Mouse (Mus musculus): ENCODE measurements around the gene Serpinb9c. TPM values are rescaled to one million over a fixed set of nuclear protein-coding genes. Genes with fewer than 3 reads are reported as not detected.
"Not testable (repeated sequence)": the region's sequence is repeated elsewhere in the genome, so short reads cannot be mapped to it uniquely, and the experiment has no call there.

The Serpinb9c gene
- polyA plus RNA-seq (2015; fragmentation: Nextera tagmentation; extraction: Ambion mirVana), result not detected in 2 replicates

DNA sequence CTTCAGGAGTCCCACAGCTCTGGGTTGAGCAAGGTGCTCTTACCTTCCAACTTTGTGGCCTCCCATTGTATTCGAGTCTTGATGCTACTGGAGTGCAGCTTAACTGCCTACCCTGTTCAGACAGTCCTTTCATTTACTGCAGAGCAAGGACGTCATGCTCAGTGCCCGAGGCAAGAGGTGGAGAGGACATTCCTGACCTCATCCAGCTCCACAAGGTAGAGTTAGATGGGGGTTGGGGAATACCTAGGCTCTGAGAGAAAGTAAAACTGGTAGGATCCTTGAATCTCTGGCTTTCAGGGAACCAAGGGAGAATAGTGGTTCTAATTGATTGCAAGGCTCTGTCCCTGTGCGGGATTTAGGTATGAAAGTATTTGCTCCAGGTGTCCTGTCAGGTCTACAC lies at the start of gene Serpinb9c:
Serpinb9c (minus strand) TSS at position 101 of the 400 bp plus-strand sequence.
- no peaks in the 10 kb centered on the region for H3K36me3 ChIP-seq
- H3K4me1 ChIP-seq (replicated peaks), result no peaks in the 10 kb centered on the region
- no peak within 1 kb of the TSS for H3K9ac ChIP-seq
- no peak within 1 kb of the TSS for H3K27ac ChIP-seq
- H3K9me3 ChIP-seq (replicated peaks), result no peaks in the 10 kb centered on the region
- ATAC-seq (ENCODE audit: low read depth), result no peak
- no peak for DNase-seq
- no peak within 1 kb of the TSS for H3K4me3 ChIP-seq (replicated peaks)
- WGBS (ENCODE audit: insufficient replicate concordance), result 48% methylated on average over 4 of the region's 4 CpGs
- no peak within 1 kb of the TSS for H3K4me2 ChIP-seq
- no peaks in the 10 kb centered on the region for H3K27me3 ChIP-seq

GRCm38 (mm10) chr13:33199740-33200139 lies 40.2 kb upstream of the Serpinb9c start:
- DNase-seq (no peak), ATAC-seq (ENCODE audit: low read depth) (no peak)
- Histone ChIP-seq H3K4me3 (replicated peaks) (no peak overlapping the region), H3K9ac (no peak overlapping the region), H3K9me3 (replicated peaks) (no peaks in the 10 kb centered on the region), H3K27ac (no peak overlapping the region), H3K4me1 (replicated peaks) (no peaks in the 10 kb centered on the region), H3K4me2 (no peak overlapping the region), H3K36me3 (no peaks in the 10 kb centered on the region), H3K27me3 (no peaks in the 10 kb centered on the region)
- 41% methylated on average over 2 of the region's 2 CpGs for WGBS (ENCODE audit: insufficient replicate concordance)

DNA sequence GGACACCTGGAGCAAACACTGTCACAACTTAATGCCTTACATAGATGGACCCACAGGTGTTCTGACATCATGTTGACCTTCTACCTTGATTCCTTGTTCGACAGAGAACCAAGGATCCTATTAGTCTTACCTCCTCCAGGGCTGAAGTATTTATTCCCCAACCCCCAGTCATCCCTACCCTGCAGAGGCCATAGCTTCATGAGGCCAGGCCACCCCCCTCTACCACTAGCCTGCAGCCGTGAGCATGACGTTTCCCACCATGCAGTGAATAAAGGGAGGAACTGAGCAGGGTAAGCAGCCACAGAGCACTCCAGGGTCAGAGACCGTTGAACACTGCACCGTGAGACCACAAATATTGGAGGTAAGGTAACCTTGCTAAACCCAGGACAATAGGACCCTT lies 33.1 kb upstream of the Serpinb9c start, which contains the start of gene Serpinb9d:
Serpinb9d (plus strand) TSS at position 301 of the 400 bp plus-strand sequence.
- ATAC-seq (ENCODE audit: low read depth) (no peak), DNase-seq (no peak)
- Histone ChIP-seq H3K4me2 (no peak within 1 kb of the TSS), H3K9ac (no peak within 1 kb of the TSS), H3K36me3 (no peaks in the 10 kb centered on the region), H3K27me3 (no peaks in the 10 kb centered on the region), H3K4me1 (replicated peaks) (no peaks in the 10 kb centered on the region), H3K9me3 (replicated peaks) (no peaks in the 10 kb centered on the region), H3K4me3 (replicated peaks) (no peak within 1 kb of the TSS), H3K27ac (no peak within 1 kb of the TSS)
- WGBS (ENCODE audit: insufficient replicate concordance), result 53% methylated on average over 5 of the region's 5 CpGs

GRCm38 (mm10) chr13:33190486-33190885 lies 30.9 kb upstream of the Serpinb9c start:
- not testable (repeated sequence) for ATAC-seq (ENCODE audit: low read depth); DNase-seq; H3K4me1 ChIP-seq (replicated peaks); H3K9ac ChIP-seq; H3K4me2 ChIP-seq; H3K4me3 ChIP-seq (replicated peaks); H3K27me3 ChIP-seq; H3K27ac ChIP-seq; H3K36me3 ChIP-seq; H3K9me3 ChIP-seq (replicated peaks)
- 74% methylated on average over 1 of the region's 1 CpGs for WGBS (ENCODE audit: insufficient replicate concordance)

DNA sequence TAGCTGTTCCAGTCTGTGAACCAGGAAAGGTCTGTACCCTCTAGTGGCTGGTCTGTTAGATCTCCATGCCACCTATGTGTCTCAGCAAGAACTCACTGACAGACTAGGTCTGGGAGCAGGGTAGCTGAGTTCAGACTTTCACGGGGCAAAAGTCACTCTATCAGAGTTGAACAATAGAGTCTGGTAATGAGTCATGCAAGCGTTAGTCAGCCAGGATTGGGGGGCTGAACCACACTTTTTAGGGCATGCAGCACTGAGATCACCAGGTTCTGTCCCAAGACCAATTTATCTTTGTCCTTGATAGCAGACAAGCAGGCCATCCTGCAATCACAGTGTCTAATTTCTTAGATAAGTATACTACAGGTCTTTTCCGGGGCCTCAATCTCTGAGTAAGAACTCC lies 18.1 kb downstream of the Serpinb9c start:
- WGBS (ENCODE audit: insufficient replicate concordance), result 49% methylated on average over 3 of the region's 3 CpGs
- DNase-seq, result no peak

DNA sequence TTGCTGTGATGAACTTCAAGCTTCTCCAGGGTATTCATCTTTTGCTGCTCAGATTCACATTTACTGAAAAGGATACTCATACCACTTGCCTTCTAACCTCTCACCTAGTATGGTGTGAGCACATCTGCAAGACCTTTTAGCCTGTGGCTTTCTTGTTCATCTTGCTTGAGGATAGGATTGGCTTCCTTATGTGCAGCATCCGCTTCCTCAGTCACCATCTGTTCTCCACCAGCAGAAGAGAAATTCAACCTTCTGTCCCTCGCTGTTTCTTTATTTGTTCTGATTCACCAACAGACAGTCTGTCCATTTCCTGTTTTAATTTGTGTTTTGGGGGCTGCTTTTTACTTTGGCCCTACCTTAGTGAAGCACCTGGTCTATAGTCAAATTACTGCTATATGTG lies 21.8 kb downstream of the Serpinb9c start:
- ATAC-seq (ENCODE audit: low read depth) (no peak), DNase-seq (no peak)
- WGBS (ENCODE audit: insufficient replicate concordance), result 67% methylated on average over 2 of the region's 2 CpGs
- Histone ChIP-seq H3K27me3 (no peaks in the 10 kb centered on the region), H3K4me3 (replicated peaks) (no peak overlapping the region), H3K36me3 (no peaks in the 10 kb centered on the region), H3K4me1 (replicated peaks) (no peaks in the 10 kb centered on the region), H3K9me3 (replicated peaks) (no peaks in the 10 kb centered on the region), H3K4me2 (no peak overlapping the region), H3K9ac (no peak overlapping the region), H3K27ac (no peak overlapping the region)

More for the DNA sequence above, 18.1 kb downstream of the Serpinb9c start:
- Histone ChIP-seq H3K27ac (no peak overlapping the region), H3K27me3 (no peaks in the 10 kb centered on the region), H3K4me1 (replicated peaks) (no peaks in the 10 kb centered on the region), H3K36me3 (no peaks in the 10 kb centered on the region), H3K4me2 (no peak overlapping the region), H3K9ac (no peak overlapping the region), H3K9me3 (replicated peaks) (no peaks in the 10 kb centered on the region), H3K4me3 (replicated peaks) (no peak overlapping the region)
- ATAC-seq (ENCODE audit: low read depth), result no peak

- H3K27me3 ChIP-seq, result no peaks in the 10 kb centered on the region
- no peaks in the 10 kb centered on the region for H3K9me3 ChIP-seq (replicated peaks)
- no peak overlapping the region for H3K4me2 ChIP-seq
- no peak overlapping the region for H3K27ac ChIP-seq
- DNase-seq, result no peak
- WGBS (ENCODE audit: insufficient replicate concordance), result 28% methylated on average over 3 of the region's 3 CpGs
- no peak for ATAC-seq (ENCODE audit: low read depth)
- H3K4me1 ChIP-seq (replicated peaks), result no peaks in the 10 kb centered on the region
- H3K4me3 ChIP-seq (replicated peaks), result no peak overlapping the region
- no peak overlapping the region for H3K9ac ChIP-seq
- H3K36me3 ChIP-seq, result no peaks in the 10 kb centered on the region
These were observed 46.5 kb downstream of the Serpinb9c start for GRCm38 (mm10) chr13:33113054-33113453.

DNA sequence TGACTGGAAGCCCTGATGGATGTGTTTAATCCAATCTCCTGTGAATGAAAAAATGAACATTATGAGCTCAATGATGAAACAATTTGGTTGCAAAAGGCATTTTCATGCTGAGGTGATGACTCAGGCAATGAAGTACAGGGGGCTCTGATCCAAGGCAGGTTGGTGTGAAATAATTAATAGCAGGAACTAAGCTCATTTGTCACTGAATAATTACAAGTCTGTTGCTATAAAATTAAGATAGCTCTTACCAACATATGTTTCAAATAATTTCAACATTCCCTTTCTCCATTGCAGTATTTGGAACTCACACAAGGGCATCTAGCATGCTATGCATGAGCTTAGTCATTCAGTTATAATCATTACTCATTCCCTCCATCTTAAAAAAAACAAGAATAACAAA lies 53.9 kb downstream of the Serpinb9c start:
- no peak overlapping the region for H3K27ac ChIP-seq
- H3K36me3 ChIP-seq, result no peaks in the 10 kb centered on the region
- no peaks in the 10 kb centered on the region for H3K9me3 ChIP-seq (replicated peaks)
- H3K4me2 ChIP-seq, result no peak overlapping the region
- no peak for ATAC-seq (ENCODE audit: low read depth)
- no peak for DNase-seq
- no peak overlapping the region for H3K9ac ChIP-seq
- no peak overlapping the region for H3K4me3 ChIP-seq (replicated peaks)
- H3K4me1 ChIP-seq (replicated peaks), result no peaks in the 10 kb centered on the region
- H3K27me3 ChIP-seq, result no peaks in the 10 kb centered on the region

Other genes starting within 250 kb of the Serpinb9c start
- 5.5 and 5.8 TPM in 2 replicates for gene Serpinb6b, start 194.5 kb downstream of the Serpinb9c start, polyA plus RNA-seq (2015; fragmentation: Nextera tagmentation; extraction: Ambion mirVana)
- gene Serpinb9, start 156.5 kb downstream of the Serpinb9c start, polyA plus RNA-seq (2015; fragmentation: Nextera tagmentation; extraction: Ambion mirVana), result 2.1 and 2.2 TPM in 2 replicates
- gene Serpinb9b, start 132.3 kb downstream of the Serpinb9c start, polyA plus RNA-seq (2015; fragmentation: Nextera tagmentation; extraction: Ambion mirVana), result 0.10 TPM in 1 of 2 replicates, not detected in the other
- not detected in 2 replicates for gene Serpinb1b, start 81.2 kb downstream of the Serpinb9c start, polyA plus RNA-seq (2015; fragmentation: Nextera tagmentation; extraction: Ambion mirVana)
- gene Serpinb9d, start 33.2 kb upstream of the Serpinb9c start, polyA plus RNA-seq (2015; fragmentation: Nextera tagmentation; extraction: Ambion mirVana), result not detected in 2 replicates
- not detected in 2 replicates for gene Serpinb9e, start 89.9 kb upstream of the Serpinb9c start, polyA plus RNA-seq (2015; fragmentation: Nextera tagmentation; extraction: Ambion mirVana)
- gene Serpinb9f, start 164.3 kb upstream of the Serpinb9c start, polyA plus RNA-seq (2015; fragmentation: Nextera tagmentation; extraction: Ambion mirVana), result not detected in 2 replicates
- gene Gm11397, start 236.0 kb upstream of the Serpinb9c start, polyA plus RNA-seq (2015; fragmentation: Nextera tagmentation; extraction: Ambion mirVana), result not detected in 2 replicates

All from liver, embryonic 13.5 days (tissue).